Mouse (Mus musculus) heart, adult 2 months (tissue): ENCODE data around the gene H3f3b.

Experiments used
- CTCF ChIP-seq: fragments of 200-600 bp; IDR thresholded peaks from 2 replicates; pipeline ENCODE4 v1.8.1; 2022; ENCODE audit warnings: antibody characterized with exemption, mild to moderate bottlenecking, moderate library complexity
- POLR2A ChIP-seq: fragments of 200-500 bp; IDR thresholded peaks from 2 replicates; pipeline ENCODE4 v1.6.1; 2011; ENCODE audit warnings: mild to moderate bottlenecking, low read depth, low read length, control low read depth; ENCODE audit not compliant: insufficient read depth

DNA sequence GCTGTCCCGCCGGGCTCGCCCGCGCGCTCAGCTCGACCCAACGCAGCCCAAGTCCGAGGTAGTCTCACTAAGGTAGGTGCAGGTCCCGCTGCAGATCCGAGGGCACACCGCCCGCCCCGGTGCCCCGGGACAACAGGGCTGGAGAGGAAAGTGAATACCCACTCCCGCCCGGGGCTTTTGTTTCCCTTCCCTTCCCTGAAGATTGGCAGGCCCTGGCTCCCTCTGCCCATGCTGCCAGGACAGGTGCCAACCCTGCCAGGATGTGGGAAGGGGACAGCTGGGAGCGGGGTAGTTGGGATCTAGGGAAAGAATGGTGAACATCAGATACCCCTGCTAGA lies 52.7 kb downstream of the H3f3b start:
- TF ChIP-seq POLR2A (no peak), CTCF (no peak)
